Mouse (Mus musculus) hindbrain, embryonic 16.5 days (tissue): ENCODE measurements at regions not wholly inside any gene's neighbourhood (a gene's known extent, or its start where the extent isn't known, plus 50 kb on each side); places are given as distances from the start of the nearest gene placed in this dataset.

Experiments
- ATAC-seq: fragments of 200-750 bp; cut with Nextera tagmentation; 2 replicates; pipeline ENCODE4 v1.8.0; 2017; ENCODE audit warnings: moderate TSS enrichment, moderate library complexity
- H3K27ac ChIP-seq: fragments of 300-500 bp; sonication (generic); 2 replicates; pipeline ENCODE4 v1.5.1; 2014; ENCODE audit warnings: low read depth, mild to moderate bottlenecking, control low read depth, low read length, moderate library complexity
- H3K27me3 ChIP-seq: fragments of 300-500 bp; sonication (generic); replicated peaks from 2 replicates; pipeline ENCODE4 v1.6.1; 2014; ENCODE audit warnings: low read length; ENCODE audit not compliant: control insufficient read depth, insufficient read depth
- H3K36me3 ChIP-seq: fragments of 300-500 bp; sonication (generic); 2 replicates; pipeline ENCODE4 v1.6.1; 2014; ENCODE audit warnings: mild to moderate bottlenecking, low read length, moderate library complexity, mixed read lengths; ENCODE audit not compliant: control insufficient read depth, insufficient read depth
- H3K4me1 ChIP-seq: fragments of 300-500 bp; sonication (generic); 2 replicates; pipeline ENCODE4 v1.6.1; 2014; ENCODE audit warnings: low read depth, low read length; ENCODE audit not compliant: control insufficient read depth, insufficient read depth
- H3K4me2 ChIP-seq: fragments of 300-500 bp; sonication (generic); 2 replicates; pipeline ENCODE4 v1.6.1; 2014; ENCODE audit warnings: mild to moderate bottlenecking, low read length, control low read depth, moderate library complexity
- H3K4me3 ChIP-seq: fragments of 300-500 bp; sonication (generic); 2 replicates; pipeline ENCODE4 v1.5.1; 2014; ENCODE audit warnings: mild to moderate bottlenecking, low read length, control low read depth, moderate library complexity
- H3K9ac ChIP-seq: fragments of 300-500 bp; sonication (generic); 2 replicates; pipeline ENCODE4 v1.6.1; 2014; ENCODE audit warnings: low read depth, mild to moderate bottlenecking, control low read depth, low read length, moderate library complexity
- H3K9me3 ChIP-seq: fragments of 300-500 bp; sonication (generic); 2 replicates; pipeline ENCODE4 v1.6.1; 2014; ENCODE audit warnings: mild to moderate bottlenecking, low read length, moderate library complexity; ENCODE audit not compliant: control insufficient read depth
- WGBS: fragments of 180-500 bp; shearing (Covaris S2); extraction: QIAGEN DNeasy Blood & Tissue Kit; methylation state at CpG from one replicate; pipeline ENCODE4 v1.1.7; 2014; 5-methylcytosine and 5-hydroxymethylcytosine counted together

DNA sequence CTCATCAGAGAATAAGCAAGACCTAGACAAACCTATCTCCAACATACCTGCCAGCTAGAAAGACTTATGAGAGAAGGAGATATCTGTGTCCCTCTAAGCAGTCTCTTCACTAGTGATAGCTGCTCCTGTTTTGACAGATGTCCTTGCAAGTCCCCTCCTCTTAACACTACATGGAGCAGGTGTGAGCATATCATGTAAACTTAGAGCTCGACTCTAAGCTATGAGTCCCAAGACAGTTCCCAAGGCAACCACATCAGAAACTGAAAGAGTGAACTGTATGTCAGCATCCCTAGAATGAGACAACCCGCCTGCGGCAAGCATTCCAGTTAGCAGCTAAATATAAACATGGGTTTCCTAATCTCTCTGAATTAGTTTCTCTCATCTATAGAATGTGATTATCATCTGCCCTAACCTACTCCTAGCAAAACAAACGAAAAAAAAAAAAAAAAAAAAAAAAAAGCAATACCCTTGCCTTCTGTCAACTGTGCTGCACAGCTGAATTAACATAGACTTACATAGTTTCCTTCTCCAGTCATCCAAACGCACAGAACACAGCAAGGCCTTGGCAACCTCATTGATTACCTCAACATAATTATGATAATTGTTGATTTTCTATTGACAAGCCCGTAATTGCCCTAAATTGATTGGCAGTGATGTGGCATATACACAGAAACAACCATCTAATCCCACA is 383.4 kb downstream of the Samd5 start:
- ATAC-seq: 0 out of 2 replicates have a peak, but pooled peaks have one; percentile 30

DNA sequence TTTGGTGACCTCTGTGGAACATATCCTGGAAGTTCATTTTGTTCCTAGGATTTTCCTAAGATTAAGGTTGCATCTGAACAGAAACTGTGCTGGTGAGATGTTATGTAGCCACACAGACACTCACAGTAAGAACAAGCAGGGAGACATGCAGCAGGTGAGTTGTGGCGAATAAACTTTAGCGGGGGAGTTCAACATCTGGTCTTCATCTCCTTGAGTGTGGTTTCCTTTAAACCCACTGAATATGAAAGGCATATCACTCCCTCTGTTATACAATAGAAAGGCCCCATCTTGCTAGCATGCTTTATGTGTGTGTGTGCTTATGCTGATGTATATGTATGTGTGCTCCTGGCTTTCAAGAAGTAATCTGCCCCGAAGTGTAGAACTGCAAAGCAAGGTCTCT is 387.1 kb upstream of the Sash1 start:
- H3K4me3 ChIP-seq: no peak overlapping the region
- WGBS: 85% methylated on average over 3 of the region's 3 CpGs
- no peak for ATAC-seq
- H3K9ac ChIP-seq: no peak overlapping the region
- peaks cover 10% of the 10 kb centered on the region for H3K4me1 ChIP-seq
- no peak overlapping the region for H3K27ac ChIP-seq
- no peaks in the 10 kb centered on the region for H3K27me3 ChIP-seq
- no peak overlapping the region for H3K4me2 ChIP-seq
- H3K36me3 ChIP-seq: no peaks in the 10 kb centered on the region
- H3K9me3 ChIP-seq: no peaks in the 10 kb centered on the region

More for the DNA sequence above, 383.4 kb downstream of the Samd5 start:
- H3K9ac ChIP-seq: no peak overlapping the region
- H3K4me2 ChIP-seq: no peak overlapping the region
- no peaks in the 10 kb centered on the region for H3K4me1 ChIP-seq
- H3K36me3 ChIP-seq: no peaks in the 10 kb centered on the region
- WGBS: 54% methylated on average over 6 of the region's 6 CpGs
- H3K27ac ChIP-seq: no peak overlapping the region
- no peak overlapping the region for H3K4me3 ChIP-seq
- H3K9me3 ChIP-seq: no peaks in the 10 kb centered on the region
- no peaks in the 10 kb centered on the region for H3K27me3 ChIP-seq

DNA sequence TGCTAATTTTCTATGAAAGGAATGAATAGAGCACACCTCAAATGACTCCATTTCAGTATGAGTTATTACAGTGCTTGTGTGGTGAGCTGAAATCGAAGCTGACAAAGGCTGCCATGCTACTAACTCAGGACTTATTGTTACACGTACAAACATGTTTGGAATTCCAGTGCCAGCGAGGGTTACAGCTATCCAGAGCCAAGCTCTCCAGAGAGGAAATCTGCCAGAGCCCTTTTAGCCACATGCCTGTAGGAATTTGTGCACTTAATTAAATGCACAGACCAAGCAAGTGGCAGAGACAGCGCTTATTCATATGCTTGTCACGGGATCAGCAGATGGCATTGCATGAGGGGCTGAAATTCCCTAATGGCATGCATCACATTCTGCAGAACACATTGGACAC is 386.4 kb upstream of the Sash1 start:
- no peak overlapping the region; the same call in 1 of the 2 replicates for H3K9ac ChIP-seq
- no peaks in the 10 kb centered on the region for H3K27me3 ChIP-seq
- H3K9me3 ChIP-seq: no peaks in the 10 kb centered on the region
- H3K4me3 ChIP-seq: no peak overlapping the region
- peak; percentile 88 for ATAC-seq
- H3K36me3 ChIP-seq: no peaks in the 10 kb centered on the region
- 7% methylated on average over 5 of the region's 5 CpGs for WGBS
- H3K4me2 ChIP-seq: peak overlapping the region; percentile 8; the same call in 1 of the 2 replicates
- peaks cover 10% of the 10 kb centered on the region for H3K4me1 ChIP-seq
- no peak overlapping the region for H3K27ac ChIP-seq

GRCm38 (mm10) chr10:9265528-9265927 is 379.7 kb upstream of the Sash1 start:
- Histone ChIP-seq H3K4me2 (no peak overlapping the region), H3K27ac (no peak overlapping the region), H3K27me3 (no peaks in the 10 kb centered on the region), H3K9ac (no peak overlapping the region), H3K9me3 (no peaks in the 10 kb centered on the region), H3K4me3 (no peak overlapping the region), H3K4me1 (no peaks in the 10 kb centered on the region), H3K36me3 (no peaks in the 10 kb centered on the region)
- ATAC-seq: no peak
- WGBS: 96% methylated on average over 2 of the region's 2 CpGs

DNA sequence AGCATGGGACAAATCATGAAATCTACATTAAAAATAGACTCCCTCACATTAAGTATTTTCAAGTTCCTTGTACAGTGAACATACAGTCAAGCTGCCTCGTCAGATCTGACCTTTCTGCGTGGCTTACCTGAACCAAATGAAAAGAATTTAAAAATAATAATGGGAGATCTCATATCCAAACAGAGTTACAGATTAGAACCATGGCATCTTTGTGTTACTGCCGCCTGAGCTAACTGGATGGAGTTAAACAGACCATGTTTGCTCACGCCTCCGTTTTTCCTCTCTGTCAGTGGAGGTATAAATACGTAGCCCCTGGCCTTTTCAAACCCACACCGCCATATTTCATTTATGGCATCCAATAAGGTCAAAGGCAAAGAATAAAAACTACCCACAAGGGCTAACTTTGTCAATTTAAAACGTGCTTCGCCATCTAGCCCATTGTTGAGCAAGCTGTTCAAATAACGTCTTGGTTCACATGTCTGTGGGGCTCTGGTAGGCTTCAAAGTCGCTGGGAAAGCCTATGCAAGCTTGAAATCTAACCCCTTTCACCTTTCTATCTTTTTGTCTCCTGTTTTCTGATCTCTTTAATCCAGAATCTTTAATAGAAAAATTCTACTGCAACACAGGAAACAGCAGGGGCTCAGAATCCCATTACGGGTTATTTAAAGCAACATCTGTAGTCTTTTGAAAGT is 378.6 kb upstream of the Sash1 start:
- no peaks in the 10 kb centered on the region for H3K27me3 ChIP-seq
- WGBS: 76% methylated on average over 12 of the region's 12 CpGs
- no peaks in the 10 kb centered on the region for H3K4me1 ChIP-seq
- H3K9ac ChIP-seq: no peak overlapping the region
- H3K36me3 ChIP-seq: no peaks in the 10 kb centered on the region
- H3K27ac ChIP-seq: no peak overlapping the region
- no peak overlapping the region for H3K4me3 ChIP-seq
- no peak overlapping the region for H3K4me2 ChIP-seq
- no peak for ATAC-seq
- H3K9me3 ChIP-seq: no peaks in the 10 kb centered on the region

DNA sequence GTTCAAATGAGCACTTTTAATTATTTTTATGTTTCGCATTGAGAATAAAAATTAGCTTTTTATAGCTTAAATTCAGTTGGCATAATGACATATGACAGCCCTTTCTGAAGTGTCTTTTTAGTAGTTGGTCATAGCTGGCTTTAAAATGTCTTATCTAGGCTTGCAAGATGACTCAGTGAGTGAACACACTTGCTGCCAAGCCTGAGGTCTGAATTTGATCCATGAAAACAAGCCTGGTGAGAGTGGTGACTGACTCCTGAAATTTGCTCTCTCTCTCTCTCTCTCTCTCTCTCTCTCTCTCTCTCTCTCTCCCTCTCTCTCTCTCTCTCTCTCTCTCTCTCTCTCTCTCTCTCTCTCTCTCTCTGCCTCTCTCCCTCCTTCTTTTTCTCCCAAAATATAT is 372.8 kb upstream of the Sash1 start:
- H3K9ac ChIP-seq: no peak overlapping the region
- 93% methylated on average over 1 of the region's 1 CpGs for WGBS
- no peak for ATAC-seq
- H3K27ac ChIP-seq: no peak overlapping the region
- no peaks in the 10 kb centered on the region for H3K9me3 ChIP-seq
- no peak overlapping the region for H3K4me2 ChIP-seq
- no peaks in the 10 kb centered on the region for H3K36me3 ChIP-seq
- H3K27me3 ChIP-seq: no peaks in the 10 kb centered on the region
- H3K4me1 ChIP-seq: no peaks in the 10 kb centered on the region
- no peak overlapping the region for H3K4me3 ChIP-seq

DNA sequence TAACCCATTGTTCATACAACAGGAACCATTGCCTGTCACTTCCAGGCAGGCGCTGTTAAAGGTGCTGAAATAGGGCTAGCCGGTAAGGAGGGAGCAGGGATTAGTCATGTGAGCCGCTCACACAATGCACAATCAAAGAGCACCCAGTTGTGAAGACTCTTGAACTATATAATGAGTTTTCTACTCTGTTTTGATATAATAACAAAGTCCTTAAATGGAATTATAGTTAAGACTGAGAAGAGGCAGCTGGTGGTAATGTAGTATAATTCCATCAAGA is 367.0 kb upstream of the Sash1 start:
- no peaks in the 10 kb centered on the region for H3K9me3 ChIP-seq
- H3K36me3 ChIP-seq: no peaks in the 10 kb centered on the region
- WGBS: 26% methylated on average over 3 of the region's 3 CpGs
- no peak for ATAC-seq
- H3K27ac ChIP-seq: no peak overlapping the region
- H3K4me2 ChIP-seq: no peak overlapping the region
- no peak overlapping the region for H3K9ac ChIP-seq
- H3K27me3 ChIP-seq: no peaks in the 10 kb centered on the region
- no peak overlapping the region for H3K4me3 ChIP-seq
- no peaks in the 10 kb centered on the region for H3K4me1 ChIP-seq

- no peak overlapping the region for H3K4me2 ChIP-seq
- no peaks in the 10 kb centered on the region for H3K36me3 ChIP-seq
- no peak overlapping the region for H3K4me3 ChIP-seq
- H3K4me1 ChIP-seq: no peaks in the 10 kb centered on the region
- H3K27ac ChIP-seq: no peak overlapping the region
- WGBS: 31% methylated on average over 7 of the region's 7 CpGs
- H3K9ac ChIP-seq: no peak overlapping the region
- no peak for ATAC-seq
- no peaks in the 10 kb centered on the region for H3K27me3 ChIP-seq
- no peaks in the 10 kb centered on the region for H3K9me3 ChIP-seq
Observed at GRCm38 (mm10) chr10:9252120-9252940, 366.5 kb upstream of the Sash1 start.

GRCm38 (mm10) chr10:9243281-9243618 is 357.4 kb upstream of the Sash1 start:
- H3K4me2 ChIP-seq: no peak overlapping the region
- H3K27me3 ChIP-seq: no peaks in the 10 kb centered on the region
- ATAC-seq: no peak
- H3K36me3 ChIP-seq: no peaks in the 10 kb centered on the region
- H3K27ac ChIP-seq: no peak overlapping the region
- H3K9ac ChIP-seq: no peak overlapping the region
- H3K4me3 ChIP-seq: no peak overlapping the region
- 0 out of 2 replicates have a peak, but pooled peaks cover 3% of the 10 kb centered on the region for H3K4me1 ChIP-seq
- 51% methylated on average over 4 of the region's 4 CpGs for WGBS
- H3K9me3 ChIP-seq: no peaks in the 10 kb centered on the region
